Mouse (Mus musculus) hindbrain, embryonic 14.5 days (tissue): Measurements from ENCODE around the gene Clic4. TPM values are rescaled to one million over a fixed set of nuclear protein-coding genes. Genes with fewer than 3 reads are reported as not detected.

Source experiments
- ATAC-seq: fragments of 200-750 bp; cut with Nextera tagmentation; 2 replicates; pipeline ENCODE4 v1.8.0; 2017; ENCODE audit warnings: moderate number of reproducible peaks, mild to moderate bottlenecking, moderate TSS enrichment, moderate library complexity; ENCODE audit not compliant: low FRiP score
- DNase-seq: peaks from one replicate; pipeline ENCODE4 v3.0.0-alpha.2; 2015; ENCODE audit warnings: low spot score
- H3K27ac ChIP-seq: fragments of 300-500 bp; sonication (generic); 2 replicates; pipeline ENCODE4 v1.5.1; 2014; ENCODE audit warnings: mild to moderate bottlenecking, moderate library complexity
- H3K27me3 ChIP-seq: fragments of 300-500 bp; sonication (generic); 2 replicates; pipeline ENCODE4 v1.6.1; 2014; ENCODE audit warnings: mild to moderate bottlenecking, low read length, mixed read lengths; ENCODE audit not compliant: control insufficient read depth, insufficient read depth
- H3K36me3 ChIP-seq: fragments of 300-500 bp; sonication (generic); replicated peaks from 2 replicates; pipeline ENCODE4 v1.6.1; 2014; ENCODE audit not compliant: control insufficient read depth, insufficient read depth
- H3K4me1 ChIP-seq: fragments of 300-500 bp; sonication (generic); replicated peaks from 2 replicates; pipeline ENCODE4 v1.6.1; 2014; ENCODE audit warnings: antibody characterized with exemption, low read length, mixed read lengths; ENCODE audit not compliant: control insufficient read depth, insufficient read depth
- H3K4me2 ChIP-seq: fragments of 300-500 bp; sonication (generic); replicated peaks from 2 replicates; pipeline ENCODE4 v1.6.1; 2014; ENCODE audit warnings: mild to moderate bottlenecking, moderate library complexity
- H3K4me3 ChIP-seq: fragments of 300-500 bp; sonication (generic); replicated peaks from 2 replicates; pipeline ENCODE4 v1.5.1; 2014; ENCODE audit warnings: mild to moderate bottlenecking, low read length
- H3K9ac ChIP-seq: fragments of 300-500 bp; sonication (generic); 2 replicates; pipeline ENCODE4 v1.6.1; 2014
- H3K9me3 ChIP-seq: fragments of 300-500 bp; sonication (generic); 2 replicates; pipeline ENCODE4 v1.6.1; 2016; ENCODE audit warnings: low read length; ENCODE audit not compliant: control insufficient read depth
- WGBS: fragments of 180-500 bp; shearing (Covaris S2); extraction: QIAGEN DNeasy Blood & Tissue Kit; methylation state at CpG from one replicate; pipeline ENCODE4 v1.1.7; 2014; 5-methylcytosine and 5-hydroxymethylcytosine counted together
- polyA plus RNA-seq: library from polyadenylated mRNA; unstranded; fragments of >200 nt; fragmentation: Nextera tagmentation; extraction: Ambion mirVana; gene quantifications from 2 replicates; pipeline ENCODE4 v1.2.1, GENCODE M21; 2014

Clic4 gene
- polyA plus RNA-seq, 1 experiment from 2014 or later: 43.2 TPM

DNA sequence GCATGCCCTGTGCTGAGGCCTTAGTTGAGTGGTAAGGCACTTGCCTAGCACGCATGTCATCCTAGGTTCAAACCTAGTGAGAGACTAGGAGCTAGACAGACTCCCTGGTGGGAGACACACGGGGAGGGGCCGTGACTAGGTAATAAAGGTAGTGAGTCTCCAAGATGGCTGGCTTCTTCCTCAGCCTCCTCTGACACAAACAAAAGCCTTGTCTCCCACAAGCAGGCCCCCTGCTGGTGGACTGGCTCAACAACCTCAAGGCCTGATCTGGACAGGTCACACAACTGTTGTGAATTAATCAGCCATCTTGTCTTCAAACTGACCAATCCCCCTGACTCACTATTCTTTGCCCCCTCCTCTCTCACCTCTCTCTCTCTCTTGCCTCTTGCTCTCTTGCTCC lies 28.3 kb downstream of the Clic4 start:
- Histone ChIP-seq H3K36me3 (no peaks in the 10 kb centered on the region), H3K9ac (no peak overlapping the region), H3K9me3 (no peaks in the 10 kb centered on the region), H3K27ac (no peak overlapping the region), H3K4me3 (no peak overlapping the region), H3K4me2 (no peak overlapping the region), H3K27me3 (no peaks in the 10 kb centered on the region), H3K4me1 (peaks cover 17% of the 10 kb centered on the region; the same call in 1 of the 2 replicates)
- ATAC-seq (no peak), DNase-seq (no peak)
- WGBS: 88% methylated on average over 3 of the region's 3 CpGs

DNA sequence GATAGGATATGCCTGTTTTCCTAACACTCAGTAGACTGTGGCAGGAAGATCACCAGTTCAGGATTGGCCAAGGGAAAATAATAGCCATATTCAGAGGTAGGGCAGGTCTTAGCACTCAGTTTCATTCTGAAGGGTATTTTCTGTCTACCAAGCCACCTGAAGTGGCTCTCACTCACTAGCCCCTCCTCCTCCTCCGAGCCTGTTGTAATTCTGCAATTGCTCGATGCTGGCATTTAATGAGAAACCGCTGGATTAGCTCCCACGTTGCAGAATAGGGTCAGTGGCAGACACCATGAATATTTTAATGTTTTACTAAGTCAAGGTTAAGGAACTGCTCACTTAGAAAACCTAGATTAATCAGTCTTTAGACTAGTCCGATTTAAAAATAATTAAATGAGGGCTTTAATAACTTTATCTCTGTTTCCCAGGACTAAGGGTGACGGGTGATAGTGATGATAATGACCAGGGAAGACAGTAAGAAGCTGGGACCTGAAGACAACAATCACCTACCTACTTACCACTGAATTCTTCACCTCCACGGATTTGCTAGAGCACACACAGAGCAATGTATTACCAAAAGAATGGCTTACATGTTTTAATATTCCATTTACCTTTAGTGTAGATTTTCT lies 29.6 kb downstream of the Clic4 start:
- Histone ChIP-seq H3K9ac (no peak overlapping the region), H3K4me3 (no peak overlapping the region), H3K9me3 (no peaks in the 10 kb centered on the region), H3K27ac (no peak overlapping the region), H3K27me3 (no peaks in the 10 kb centered on the region), H3K4me2 (no peak overlapping the region), H3K4me1 (peaks cover 17% of the 10 kb centered on the region; the same call in 1 of the 2 replicates), H3K36me3 (no peaks in the 10 kb centered on the region)
- ATAC-seq (no peak), DNase-seq (no peak)
- 67% methylated on average over 7 of the region's 7 CpGs for WGBS

GRCm38 (mm10) chr4:135242383-135242782 lies 30.2 kb downstream of the Clic4 start:
- H3K4me1 ChIP-seq: peaks cover 13% of the 10 kb centered on the region; the same call in 1 of the 2 replicates
- H3K9ac ChIP-seq: no peak overlapping the region
- H3K4me3 ChIP-seq: no peak overlapping the region
- no peak for DNase-seq
- H3K4me2 ChIP-seq: no peak overlapping the region
- no peak for ATAC-seq
- no peaks in the 10 kb centered on the region for H3K36me3 ChIP-seq
- no peak overlapping the region for H3K27ac ChIP-seq
- no peaks in the 10 kb centered on the region for H3K9me3 ChIP-seq
- WGBS: 94% methylated on average over 5 of the region's 5 CpGs
- H3K27me3 ChIP-seq: no peaks in the 10 kb centered on the region

GRCm38 (mm10) chr4:135241669-135242068 lies 30.9 kb downstream of the Clic4 start:
- no peaks in the 10 kb centered on the region for H3K27me3 ChIP-seq
- no peak overlapping the region for H3K9ac ChIP-seq
- no peak overlapping the region for H3K4me2 ChIP-seq
- H3K27ac ChIP-seq: no peak overlapping the region
- no peaks in the 10 kb centered on the region for H3K9me3 ChIP-seq
- DNase-seq (no peak), ATAC-seq (no peak)
- WGBS: 65% methylated on average over 5 of the region's 5 CpGs
- H3K4me3 ChIP-seq: no peak overlapping the region
- peaks cover 6% of the 10 kb centered on the region; the same call in 1 of the 2 replicates for H3K4me1 ChIP-seq
- H3K36me3 ChIP-seq: no peaks in the 10 kb centered on the region

DNA sequence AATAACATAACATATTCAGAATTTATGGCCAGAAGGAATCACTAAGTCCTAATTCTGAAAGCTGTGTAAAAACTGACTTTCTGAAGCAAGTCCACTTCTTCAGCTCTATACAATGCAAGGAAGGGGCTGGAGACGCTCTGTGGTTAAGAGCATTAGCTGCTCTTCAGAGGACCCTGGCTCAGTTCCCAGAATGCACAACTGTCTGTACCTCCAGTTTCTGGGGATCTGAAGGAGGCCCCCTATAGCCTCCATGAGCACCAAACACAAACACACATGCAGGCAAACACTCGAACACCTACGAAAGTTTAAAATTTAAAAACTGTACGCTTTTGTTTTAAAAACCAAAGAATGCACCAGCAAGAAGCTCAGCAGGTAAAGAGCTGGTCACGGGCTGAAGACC lies 31.5 kb downstream of the Clic4 start:
- DNase-seq (no peak), ATAC-seq (no peak)
- Histone ChIP-seq H3K9me3 (no peaks in the 10 kb centered on the region), H3K4me1 (peaks cover 5% of the 10 kb centered on the region; the same call in 1 of the 2 replicates), H3K9ac (no peak overlapping the region), H3K27me3 (no peaks in the 10 kb centered on the region), H3K4me3 (no peak overlapping the region), H3K27ac (peak overlapping the region; percentile 2; the same call in 1 of the 2 replicates), H3K36me3 (no peaks in the 10 kb centered on the region), H3K4me2 (no peak overlapping the region)
- WGBS: 77% methylated on average over 5 of the region's 5 CpGs

- Histone ChIP-seq H3K4me3 (no peak overlapping the region), H3K36me3 (no peaks in the 10 kb centered on the region), H3K9ac (no peak overlapping the region), H3K9me3 (no peaks in the 10 kb centered on the region), H3K27ac (0 out of 2 replicates have a peak overlapping the region, but pooled peaks have one; percentile 17), H3K4me1 (peaks cover 5% of the 10 kb centered on the region; the same call in 1 of the 2 replicates), H3K4me2 (no peak overlapping the region), H3K27me3 (no peaks in the 10 kb centered on the region)
- WGBS: 77% methylated on average over 3 of the region's 3 CpGs
- ATAC-seq (no peak), DNase-seq (no peak)
These were observed 32.3 kb downstream of the Clic4 start for GRCm38 (mm10) chr4:135240329-135240728.

- no peaks in the 10 kb centered on the region for H3K27me3 ChIP-seq
- no peak for DNase-seq
- H3K36me3 ChIP-seq: no peaks in the 10 kb centered on the region
- H3K9me3 ChIP-seq: no peaks in the 10 kb centered on the region
- no peak overlapping the region for H3K4me2 ChIP-seq
- whole genome bisulfite sequencing: 78% methylated on average over 13 of the region's 13 CpGs
- peaks cover 5% of the 10 kb centered on the region; the same call in 1 of the 2 replicates for H3K4me1 ChIP-seq
- H3K4me3 ChIP-seq: no peak overlapping the region
- no peak overlapping the region for H3K9ac ChIP-seq
- H3K27ac ChIP-seq: no peak overlapping the region
- no peak for ATAC-seq
These were observed 33.7 kb downstream of the Clic4 start for GRCm38 (mm10) chr4:135238706-135239510.

- Histone ChIP-seq H3K9me3 (no peaks in the 10 kb centered on the region), H3K27ac (no peak overlapping the region), H3K27me3 (no peaks in the 10 kb centered on the region), H3K9ac (no peak overlapping the region), H3K36me3 (no peaks in the 10 kb centered on the region), H3K4me1 (peaks cover 5% of the 10 kb centered on the region; the same call in 1 of the 2 replicates), H3K4me2 (no peak overlapping the region), H3K4me3 (no peak overlapping the region)
- no peak for DNase-seq
- no peak for ATAC-seq
- WGBS: 92% methylated on average over 4 of the region's 4 CpGs
These were observed 36.0 kb downstream of the Clic4 start for GRCm38 (mm10) chr4:135236658-135237057.

GRCm38 (mm10) chr4:135235546-135235945 lies 37.1 kb downstream of the Clic4 start:
- 73% methylated on average over 8 of the region's 8 CpGs for WGBS
- no peak overlapping the region for H3K4me2 ChIP-seq
- no peak overlapping the region for H3K4me3 ChIP-seq
- ATAC-seq (no peak), DNase-seq (no peak)
- H3K36me3 ChIP-seq: no peaks in the 10 kb centered on the region
- H3K27me3 ChIP-seq: no peaks in the 10 kb centered on the region
- peaks cover 5% of the 10 kb centered on the region; the same call in 1 of the 2 replicates for H3K4me1 ChIP-seq
- no peaks in the 10 kb centered on the region for H3K9me3 ChIP-seq
- H3K9ac ChIP-seq: no peak overlapping the region
- no peak overlapping the region for H3K27ac ChIP-seq
